Mouse (Mus musculus) brain, embryonic 18.5 days (tissue): Measurements from ENCODE around the gene Ank2.
A peak's percentile ranks its signal among the peaks of the same experiment; 100 is the strongest.

ENCODE experiments used
- DNase-seq: peaks from one replicate; pipeline ENCODE4 v3.0.0-alpha.2; 2012; ENCODE audit warnings: low read depth, low spot score

The Ank2 gene

DNA sequence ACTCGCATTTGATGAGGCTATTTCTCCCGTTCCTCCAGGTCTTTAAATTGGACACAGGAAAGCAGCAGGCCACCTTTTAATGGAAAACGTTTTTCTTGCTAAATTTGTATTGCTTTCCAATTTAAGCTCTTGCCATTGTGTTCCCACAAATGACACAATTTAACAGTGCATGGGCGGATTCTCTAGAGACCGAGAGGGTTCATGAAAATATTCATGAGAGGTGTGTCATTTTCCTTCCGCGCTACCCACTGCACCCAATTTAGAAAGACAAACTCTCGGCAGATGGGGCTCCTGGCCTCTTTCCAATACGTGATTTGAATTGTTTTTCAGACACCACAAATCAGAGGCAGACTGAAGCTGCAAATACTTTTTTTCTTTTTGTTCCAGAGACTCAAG lies 205.7 kb downstream of the Ank2 start:
- DNase-seq, result peak; percentile 60

GRCm38 (mm10) chr3:127292864-127293478 lies 206.2 kb downstream of the Ank2 start:
- DNase-seq, result no peak

GRCm38 (mm10) chr3:127282277-127282676 lies 216.9 kb downstream of the Ank2 start:
- no peak for DNase-seq

DNA sequence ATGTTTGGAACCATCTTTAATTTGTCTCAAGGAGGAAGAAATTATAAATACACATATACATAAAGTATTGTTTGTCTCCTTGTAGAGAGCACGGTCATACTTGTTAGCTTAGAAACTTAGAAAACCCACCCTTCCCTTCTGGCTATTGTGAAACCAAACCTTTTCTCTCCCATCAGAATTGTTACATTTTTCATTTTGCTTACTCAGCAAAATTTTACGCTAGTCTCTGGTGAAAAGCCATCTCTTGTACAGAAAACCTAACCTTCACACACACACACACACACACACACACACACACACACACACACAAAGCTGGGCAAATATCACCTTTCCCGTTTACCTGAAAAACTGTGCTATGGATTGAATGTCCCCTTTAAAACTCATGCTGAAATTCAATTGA lies 217.8 kb downstream of the Ank2 start:
- DNase-seq, result no peak

DNA sequence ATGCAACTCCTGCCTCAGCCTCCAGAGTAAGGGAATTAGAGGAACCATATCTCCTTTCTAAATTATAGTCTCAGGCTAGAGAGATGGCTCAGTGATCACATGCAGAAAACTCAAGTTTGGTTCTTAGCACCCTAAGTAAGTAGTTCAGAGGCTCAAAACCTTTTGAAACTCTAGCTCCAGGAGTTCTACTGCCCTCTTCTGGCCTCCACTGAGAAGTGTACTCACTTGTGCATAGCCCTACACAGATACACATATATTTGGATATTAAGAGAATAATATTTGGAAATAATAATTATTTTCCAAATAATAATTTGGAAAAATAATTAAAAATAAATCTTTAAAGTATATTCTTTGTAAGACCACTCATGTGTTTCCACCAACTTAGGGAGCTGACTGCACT lies 218.8 kb downstream of the Ank2 start:
- DNase-seq, result no peak

DNA sequence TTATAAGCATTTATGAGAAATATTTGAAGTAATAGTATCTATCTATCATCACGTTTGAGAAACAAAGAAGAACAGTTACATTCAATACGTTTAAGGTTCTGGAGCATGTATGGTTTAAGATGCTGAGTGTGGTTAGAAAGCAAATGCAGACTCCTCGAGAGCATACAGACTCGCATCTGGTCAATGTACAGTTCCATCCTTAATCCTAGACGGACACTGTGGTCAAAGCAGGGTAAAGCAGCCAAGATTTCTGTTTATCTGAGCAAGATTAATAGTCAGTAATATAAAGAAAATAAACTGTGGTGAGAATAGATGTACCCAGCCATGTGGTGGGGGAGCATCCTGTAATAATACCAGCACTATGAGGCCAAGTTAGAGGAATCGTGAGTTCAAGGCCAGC lies 223.2 kb downstream of the Ank2 start:
- no peak for DNase-seq

GRCm38 (mm10) chr3:127272801-127273200 lies 226.3 kb downstream of the Ank2 start:
- DNase-seq, result no peak

DNA sequence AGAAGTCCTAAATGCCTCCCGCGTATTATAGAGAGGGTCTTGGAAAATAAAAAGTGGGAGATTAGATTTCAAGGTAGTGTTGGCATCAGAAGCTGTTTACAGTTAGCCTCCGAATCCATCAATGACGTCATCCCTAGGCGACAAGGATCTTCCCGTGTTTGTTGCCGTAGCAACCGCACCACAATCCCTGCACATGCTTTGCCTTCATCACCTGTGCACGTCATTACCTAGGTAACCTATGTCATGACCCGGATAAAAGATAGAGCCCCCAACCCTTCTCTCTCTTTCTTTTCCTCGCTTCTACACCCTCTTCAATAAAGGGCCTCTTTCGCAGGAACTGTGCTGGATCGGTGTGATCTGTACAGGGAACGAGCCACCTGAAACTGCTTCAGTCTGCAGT lies 229.5 kb downstream of the Ank2 start:
- no peak for DNase-seq

GRCm38 (mm10) chr3:127267846-127268245 lies 231.3 kb downstream of the Ank2 start:
- no peak for DNase-seq

DNA sequence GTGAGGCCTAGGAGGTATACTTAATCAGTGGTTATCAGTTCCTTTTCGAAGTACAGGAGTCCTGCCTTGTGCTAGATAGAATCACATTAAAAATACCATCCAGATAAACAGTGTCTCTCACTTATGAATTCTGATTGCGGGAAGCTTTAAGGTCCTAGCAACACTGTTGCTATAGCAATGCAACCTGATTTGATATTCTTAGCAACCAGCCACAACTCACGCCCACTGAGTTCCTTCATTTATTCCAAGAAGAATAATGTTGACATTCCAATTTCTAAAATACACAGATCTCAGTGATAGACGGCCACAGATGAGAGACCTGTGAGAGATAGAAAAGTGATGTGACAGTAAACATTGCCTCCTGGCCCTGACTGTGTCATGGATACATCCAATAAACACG lies 233.4 kb downstream of the Ank2 start:
- no peak for DNase-seq

DNA sequence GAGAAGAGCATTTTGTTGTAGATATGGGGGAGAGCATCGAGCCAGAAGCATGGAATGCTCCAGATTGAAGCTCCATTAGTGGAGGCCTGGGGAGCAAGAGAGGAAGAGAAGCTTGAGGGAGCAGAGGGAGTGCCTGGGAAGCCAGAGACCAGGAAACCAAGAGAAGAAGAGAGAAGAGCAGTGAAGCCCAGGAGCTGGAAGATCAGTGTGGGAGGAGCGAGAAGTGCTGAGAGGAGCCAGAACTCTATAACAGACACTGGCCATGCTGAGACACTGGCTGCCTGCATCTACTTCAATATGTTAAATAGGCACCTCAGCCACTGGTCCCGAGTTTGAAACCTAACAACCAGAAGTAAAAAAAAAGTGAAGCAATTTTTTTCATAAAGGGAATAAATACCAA lies 234.0 kb downstream of the Ank2 start:
- no peak for DNase-seq

GRCm38 (mm10) chr3:127260786-127261166 lies 238.4 kb downstream of the Ank2 start:
- no peak for DNase-seq

GRCm38 (mm10) chr3:127260007-127260785 lies 239.0 kb downstream of the Ank2 start:
- no peak for DNase-seq

DNA sequence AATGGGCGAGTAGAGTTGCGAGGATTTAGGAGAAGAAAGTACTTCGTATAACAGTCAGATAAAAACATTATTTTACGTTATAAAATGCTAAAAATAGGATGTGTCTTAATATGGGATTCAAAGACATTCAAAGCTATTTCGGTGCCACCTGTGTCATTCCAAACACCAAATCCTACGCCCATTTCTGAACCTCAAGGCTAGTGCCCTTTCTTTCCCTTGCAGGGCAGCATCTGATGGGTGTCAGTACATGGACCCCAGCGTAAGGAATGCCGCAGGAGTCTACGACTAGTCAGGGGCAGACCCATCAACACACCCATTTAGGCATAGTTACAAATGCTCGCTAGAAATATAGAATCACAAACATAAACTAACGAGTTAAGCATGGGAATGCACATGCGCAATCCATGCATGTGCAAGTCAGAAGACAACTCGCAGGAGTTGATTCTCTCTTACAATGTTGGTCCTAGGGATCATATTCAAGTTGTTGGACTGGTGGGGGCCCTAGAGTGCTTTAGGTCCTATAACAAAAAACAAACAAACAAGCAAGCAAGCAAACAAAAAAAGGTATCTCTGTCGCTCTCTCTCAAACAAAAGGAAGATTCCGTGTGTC lies 240.6 kb downstream of the Ank2 start:
- DNase-seq, result no peak

DNA sequence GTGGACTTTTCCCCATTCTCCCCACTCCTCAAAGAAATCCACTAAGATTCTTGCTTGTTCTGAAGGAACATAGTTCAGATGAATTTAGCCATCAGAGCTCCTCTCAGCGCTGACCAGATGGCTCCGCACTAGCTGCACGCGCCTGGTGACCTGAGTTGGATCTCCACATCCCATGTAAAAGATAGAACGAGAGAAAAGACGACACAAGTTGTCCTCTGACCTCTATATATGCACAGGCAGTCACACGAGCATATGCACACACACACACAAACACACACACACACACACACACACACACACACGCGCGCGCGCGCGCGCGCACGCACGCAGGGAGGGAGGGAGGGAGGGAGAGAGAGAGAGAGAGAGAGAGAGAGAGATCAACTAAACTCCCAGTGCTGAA lies 241.2 kb downstream of the Ank2 start:
- DNase-seq, result no peak

DNA sequence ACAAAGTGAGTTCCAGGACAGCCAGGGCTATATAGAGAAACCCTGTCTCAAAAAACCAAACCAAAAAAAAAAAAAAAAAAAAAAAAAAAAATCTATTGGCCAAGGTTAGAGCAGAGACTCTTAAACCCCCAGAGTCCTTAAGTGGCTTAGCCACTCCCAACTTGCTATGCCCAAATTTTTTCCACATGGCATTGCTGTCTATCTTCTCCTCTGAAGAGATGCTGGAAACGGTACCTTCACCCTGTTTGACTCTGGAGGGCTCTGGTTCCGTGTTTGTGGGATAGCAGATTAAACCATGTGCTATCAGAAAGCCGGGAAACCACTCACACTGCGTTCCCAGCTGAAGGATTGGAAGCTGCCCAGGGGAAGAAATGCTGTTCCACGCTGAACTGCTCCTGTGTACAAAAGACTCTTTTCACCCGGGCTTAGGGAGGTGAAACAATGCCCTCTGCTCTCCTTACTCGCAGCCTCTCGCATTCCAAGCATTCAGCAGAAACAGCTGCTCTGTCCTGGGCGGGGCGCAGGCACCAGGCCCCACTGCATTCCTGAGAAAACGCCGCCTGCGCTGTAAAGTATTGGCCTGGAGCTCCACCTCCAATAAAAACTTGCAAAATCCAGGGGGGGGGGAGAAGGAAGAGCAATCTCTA lies 241.7 kb downstream of the Ank2 start:
- DNase-seq, result no peak

- no peak for DNase-seq
These were observed 242.5 kb downstream of the Ank2 start for GRCm38 (mm10) chr3:127256681-127257080.

DNA sequence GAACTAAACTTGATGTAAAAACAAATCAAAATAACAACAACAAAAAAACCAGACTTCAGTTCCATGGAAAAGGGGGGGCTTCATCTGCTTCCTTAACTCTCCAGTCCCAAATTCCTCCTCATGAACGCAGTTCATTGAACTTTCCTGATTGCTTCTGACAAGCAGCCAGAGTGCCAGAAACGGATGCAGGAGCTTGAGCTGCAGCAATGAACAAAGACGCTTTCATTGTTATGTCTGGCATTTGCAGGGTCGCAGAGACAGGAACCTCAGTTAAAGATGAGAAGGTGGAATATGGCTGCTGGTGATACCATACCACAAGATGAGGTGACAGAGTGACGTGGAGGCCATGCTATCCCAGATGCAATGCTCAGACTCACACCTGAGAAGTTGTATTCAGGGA lies 248.2 kb downstream of the Ank2 start:
- DNase-seq, result no peak

DNA sequence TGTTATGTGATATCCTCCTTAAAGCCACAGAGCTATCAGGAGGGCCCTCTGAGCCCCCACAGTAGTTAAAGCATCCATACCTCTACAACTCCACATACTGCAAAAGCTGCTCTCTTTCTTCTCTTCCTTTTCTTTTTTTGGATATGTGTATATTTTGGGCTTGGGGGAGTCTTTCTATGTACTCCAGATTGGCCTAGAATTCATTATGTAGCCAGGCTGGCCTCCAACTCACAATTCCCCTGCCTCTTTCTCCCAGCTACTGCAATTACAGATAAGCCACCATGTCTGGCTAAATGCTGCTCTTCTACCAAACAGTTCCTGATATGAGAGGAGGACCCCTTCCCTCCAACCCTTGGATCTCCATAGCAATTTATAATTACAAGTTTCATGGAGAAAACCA lies 250.5 kb downstream of the Ank2 start:
- no peak for DNase-seq

DNA sequence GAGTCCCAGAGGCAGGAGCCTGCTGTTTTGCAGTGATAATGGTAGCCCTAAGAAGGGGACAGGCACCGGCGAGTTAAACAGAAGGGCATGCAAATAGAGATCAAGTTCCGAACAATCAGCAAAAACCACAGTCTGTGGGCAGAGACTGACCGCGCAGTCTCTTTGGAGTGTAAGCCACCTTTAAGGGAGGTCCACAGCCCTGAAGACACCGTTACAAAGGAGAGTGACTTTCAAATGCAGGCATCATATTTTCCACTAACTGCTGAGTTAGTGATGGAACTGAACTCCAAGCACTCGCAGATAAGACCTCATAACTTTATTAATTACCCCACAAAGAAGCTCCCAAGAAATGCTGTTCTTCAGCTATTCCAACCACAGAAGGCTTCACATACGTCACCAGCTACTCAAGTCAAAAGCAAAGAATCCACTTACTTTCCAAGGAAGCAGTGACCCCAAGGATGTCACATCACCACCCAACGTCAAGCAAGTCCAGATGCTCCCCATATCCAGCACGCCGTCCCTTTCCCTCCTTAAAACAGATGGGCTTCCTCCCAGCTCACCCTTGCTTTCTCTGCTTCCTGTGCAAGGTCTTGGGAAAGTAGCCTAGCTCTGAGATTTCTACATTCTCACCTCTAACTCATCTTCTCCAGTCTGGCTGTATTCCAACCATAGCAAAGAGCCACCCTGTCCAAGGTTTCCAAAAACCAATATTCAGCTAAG lies 252.0 kb downstream of the Ank2 start:
- DNase-seq, result no peak

DNA sequence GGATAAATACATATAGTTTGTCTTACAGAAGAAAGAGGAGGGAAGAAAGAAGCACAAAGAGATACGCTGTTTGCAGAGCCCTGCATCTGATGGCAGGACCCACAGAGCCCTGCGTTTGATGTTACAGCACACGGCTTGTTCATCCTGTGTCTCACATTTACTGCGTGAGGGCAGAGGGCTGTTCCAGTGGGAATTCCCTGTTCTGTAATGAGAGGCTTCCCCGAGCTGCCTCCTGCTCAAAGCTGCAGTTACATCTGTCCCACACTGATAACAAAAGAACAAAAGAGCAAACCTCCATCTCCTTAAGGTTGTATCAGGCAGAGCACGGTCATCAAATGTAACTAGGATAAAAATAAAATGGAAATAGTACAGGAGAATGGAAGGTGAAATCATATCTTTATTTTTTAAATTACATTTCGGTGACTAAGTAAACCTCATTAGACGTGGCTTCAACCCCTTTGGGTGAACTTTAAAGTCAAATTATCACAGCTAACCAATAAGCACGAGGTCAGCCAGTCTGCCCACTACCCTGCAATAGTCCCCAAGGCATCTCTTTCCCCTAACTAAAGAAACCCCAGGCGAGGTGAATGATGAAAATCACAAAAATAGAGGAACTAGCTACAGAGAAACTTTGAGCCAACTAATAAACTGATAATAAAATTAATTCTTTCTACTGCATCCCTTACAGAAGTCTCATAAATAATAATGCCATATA lies 255.1 kb downstream of the Ank2 start:
- no peak for DNase-seq
